Mouse (Mus musculus): ENCODE data around the gene Snrnp200.

- TF ChIP-seq CTCF (IDR thresholded peaks at IDR 0.05; ENCODE audit: borderline replicate concordance, insufficient read depth, low read length) (no peak), POLR2A (IDR thresholded peaks at IDR 0.05; ENCODE audit: low read depth, low read length) (no peak)
Observed at GRCm38 (mm10) chr2:127255294-127255693, 47.1 kb downstream of the Snrnp200 start.

Measured in embryonic fibroblast, embryonic 13.5 days (primary cell).